12 mouse cellular contexts compared by ENCODE assay signal in genomic region chr11:88310773-88311172, GRCm38 (mm10). TPM values are rescaled to one million over a fixed set of nuclear protein-coding genes. Genes with fewer than 3 reads are reported as not detected.
DNase-seq lines count a peak whose midpoint lies in the region; ATAC-seq lines count a peak whose summit lies in the region.
"Had no signal": no experiment of that assay in that cellular context is flagged by ENCODE, and none has a peak within 500 bp of the region (broad histone marks: within the 10 kb centered on the region; RNA-seq: fewer than 3 reads in every experiment).

No protein-coding gene starts in this region.

- DNase-seq in cerebellum, adult 11-12 months = peak; percentile 51
- DNase-seq in cerebellum, postnatal 36 days = peak; percentile 44
- DNase-seq in midbrain, embryonic 14.5 days = no peak
- DNase-seq in B cell, adult 2 months = no peak
- DNase-seq in lung, postnatal 25 days (ENCODE audit: low spot score) = no peak
- DNase-seq in lung, adult 18-20 months = no peak
- DNase-seq: kidney, adult 9 months; lung, embryonic 14.5 days; thymus, adult 18-20 months had no signal

- 76% methylated on average over 6 of the region's 6 CpGs for WGBS in forebrain, embryonic 12.5 days
- WGBS in forebrain, embryonic 13.5 days = 73% methylated on average over 6 of the region's 6 CpGs
- WGBS in midbrain, embryonic 14.5 days = 67% methylated on average over 6 of the region's 6 CpGs

- ATAC-seq in forebrain, embryonic 12.5 days (ENCODE audit: low FRiP score) = no peak
- ATAC-seq in forebrain, embryonic 13.5 days = no peak
- ATAC-seq in midbrain, embryonic 14.5 days (ENCODE audit: low FRiP score, low TSS enrichment) = no peak

- peaks cover 61% of the 10 kb centered on the region for H3K4me1 ChIP-seq in forebrain, embryonic 12.5 days
- peaks cover 55% of the 10 kb centered on the region for H3K4me1 ChIP-seq in forebrain, embryonic 13.5 days
- H3K4me1 ChIP-seq in midbrain, embryonic 14.5 days (ENCODE audit: control insufficient read depth, insufficient read depth, low read length) = peaks cover 37% of the 10 kb centered on the region

- no peak overlapping the region for H3K4me3 ChIP-seq in forebrain, embryonic 12.5 days (replicated peaks)
- no peak overlapping the region for H3K4me3 ChIP-seq in forebrain, embryonic 13.5 days
- H3K4me3 ChIP-seq in midbrain, embryonic 14.5 days (replicated peaks; ENCODE audit: low read depth, low read length) = no peak overlapping the region

- H3K9me3 ChIP-seq in forebrain, embryonic 12.5 days = no peaks in the 10 kb centered on the region
- H3K9me3 ChIP-seq in forebrain, embryonic 13.5 days (replicated peaks) = no peaks in the 10 kb centered on the region
- H3K9me3 ChIP-seq in midbrain, embryonic 14.5 days (ENCODE audit: control insufficient read depth, low read length) = no peaks in the 10 kb centered on the region

- H3K9ac ChIP-seq in forebrain, embryonic 12.5 days = no peak overlapping the region
- no peak overlapping the region for H3K9ac ChIP-seq in forebrain, embryonic 13.5 days
- H3K9ac ChIP-seq in midbrain, embryonic 14.5 days (replicated peaks; ENCODE audit: low read length) = no peak overlapping the region
- H3K9ac ChIP-seq: lung, embryonic 14.5 days had no signal

- 0 out of 2 replicates have a peak overlapping the region, but pooled peaks have one; percentile 75 for H3K27ac ChIP-seq in forebrain, embryonic 12.5 days
- H3K27ac ChIP-seq in forebrain, embryonic 13.5 days = no peak overlapping the region
- H3K27ac ChIP-seq in midbrain, embryonic 14.5 days (replicated peaks; ENCODE audit: low read depth, low read length) = peak overlapping the region; percentile 52; the same call in 1 of the 2 replicates

- H3K36me3 ChIP-seq in forebrain, embryonic 12.5 days (replicated peaks) = no peaks in the 10 kb centered on the region
- no peaks in the 10 kb centered on the region for H3K36me3 ChIP-seq in forebrain, embryonic 13.5 days (ENCODE audit: poor library complexity, severe bottlenecking)
- H3K36me3 ChIP-seq in midbrain, embryonic 14.5 days (ENCODE audit: control insufficient read depth, insufficient read depth, low read length) = no peaks in the 10 kb centered on the region

- 0 out of 2 replicates have a peak, but pooled peaks cover 3% of the 10 kb centered on the region for H3K27me3 ChIP-seq in forebrain, embryonic 12.5 days
- H3K27me3 ChIP-seq in forebrain, embryonic 13.5 days = no peaks in the 10 kb centered on the region
- H3K27me3 ChIP-seq in midbrain, embryonic 14.5 days (ENCODE audit: control insufficient read depth, insufficient read depth, low read length) = no peaks in the 10 kb centered on the region

- no peak overlapping the region for H3K4me2 ChIP-seq in forebrain, embryonic 12.5 days
- H3K4me2 ChIP-seq in forebrain, embryonic 13.5 days = no peak overlapping the region
- H3K4me2 ChIP-seq in midbrain, embryonic 14.5 days (ENCODE audit: low read length) = no peak overlapping the region
- H3K4me2 ChIP-seq: lung, embryonic 14.5 days had no signal

RNA-seq across cellular contexts. Expression of gene Ccdc182, which starts 16.9 kb away (rescaled TPM):
- 0.38 and 0.42 TPM in 2 replicates for polyA plus RNA-seq in forebrain, embryonic 12.5 days (2016; fragmentation: Nextera tagmentation; extraction: Ambion mirVana)
- 0.32 and 0.39 TPM in 2 replicates for polyA plus RNA-seq in forebrain, embryonic 13.5 days (2015; fragmentation: Nextera tagmentation; extraction: Ambion mirVana)
- polyA plus RNA-seq in midbrain, embryonic 14.5 days (2014; fragmentation: Nextera tagmentation; extraction: Ambion mirVana) = 0.30 and 0.59 TPM in 2 replicates
- polyA plus RNA-seq: C2C12; lung, embryonic 14.5 days had no signal

Comparison
In these comparisons a context has a peak if more than half of its experiments do, and no peak if none do; other contexts are left out.
1. DNase-seq: peak in cerebellum, adult 11-12 months (single experiment) and cerebellum, postnatal 36 days (2 of 2); none in midbrain, embryonic 14.5 days (single experiment), B cell, adult 2 months (0 of 2), lung, postnatal 25 days (single experiment) and lung, adult 18-20 months (0 of 2).